Mouse (Mus musculus): ENCODE measurements at regions not wholly inside any gene's neighbourhood (a gene's known extent, or its start where the extent isn't known, plus 50 kb on each side); places are given as distances from the start of the nearest gene placed in this dataset.

- no peak for TF ChIP-seq EP300 (IDR thresholded peaks at IDR 0.05; ENCODE audit: low read depth)
- TF ChIP-seq CTCF (IDR thresholded peaks at IDR 0.05; ENCODE audit: low read depth), result no peak
These were observed 373.5 kb downstream of the H2al1j start for GRCm38 (mm10) chrX:11701095-11701494.

Measured in liver, embryonic 14.5 days (tissue).